Mouse (Mus musculus) midbrain, embryonic 15.5 days (tissue): ENCODE data around the gene Cinp. TPM values are rescaled to one million over a fixed set of nuclear protein-coding genes. Genes with fewer than 3 reads are reported as not detected.

Experiments used
- ATAC-seq: fragments of 200-750 bp; cut with Nextera tagmentation; replicated peaks from 2 replicates; pipeline ENCODE4 v1.8.0; 2017; ENCODE audit warnings: moderate TSS enrichment
- H3K27ac ChIP-seq: fragments of 300-500 bp; sonication (generic); 2 replicates; pipeline ENCODE4 v1.5.1; 2015; ENCODE audit warnings: mild to moderate bottlenecking, inconsistent platforms
- H3K27me3 ChIP-seq: fragments of 300-500 bp; sonication (generic); replicated peaks from 2 replicates; pipeline ENCODE4 v1.6.1; 2015; ENCODE audit warnings: inconsistent platforms
- H3K36me3 ChIP-seq: fragments of 300-500 bp; sonication (generic); replicated peaks from 2 replicates; pipeline ENCODE4 v1.6.1; 2015; ENCODE audit warnings: inconsistent platforms
- H3K4me1 ChIP-seq: fragments of 300-500 bp; sonication (generic); 2 replicates; pipeline ENCODE4 v1.6.1; 2015; ENCODE audit warnings: inconsistent platforms
- H3K4me2 ChIP-seq: fragments of 300-500 bp; sonication (generic); 2 replicates; pipeline ENCODE4 v1.6.1; 2015; ENCODE audit warnings: inconsistent platforms, mild to moderate bottlenecking, moderate library complexity
- H3K4me3 ChIP-seq: fragments of 300-500 bp; sonication (generic); 2 replicates; pipeline ENCODE4 v1.5.1; 2015; ENCODE audit warnings: mild to moderate bottlenecking, inconsistent platforms
- H3K9ac ChIP-seq: fragments of 300-500 bp; sonication (generic); 2 replicates; pipeline ENCODE4 v1.6.1; 2015; ENCODE audit warnings: mild to moderate bottlenecking, inconsistent platforms
- H3K9me3 ChIP-seq: fragments of 300-500 bp; sonication (generic); 2 replicates; pipeline ENCODE4 v1.6.1; 2016; ENCODE audit warnings: inconsistent platforms
- WGBS: fragments of 180-500 bp; shearing (Covaris S2); methylation state at CpG from one replicate; pipeline ENCODE4 v1.1.7; 2015; ENCODE audit warnings: mixed read lengths; 5-methylcytosine and 5-hydroxymethylcytosine counted together
- polyA plus RNA-seq: library from polyadenylated mRNA; unstranded; fragments of >200 nt; fragmentation: Nextera tagmentation; extraction: Ambion mirVana; gene quantifications from 2 replicates; pipeline ENCODE4 v1.2.1, GENCODE M21; 2015

The Cinp gene
- polyA plus RNA-seq, 1 experiment from 2014 or later, result 76.3 TPM

GRCm38 (mm10) chr12:110857196-110857595, 31.7 kb downstream of the Cinp start:
- Histone ChIP-seq H3K9me3 (no peaks in the 10 kb centered on the region), H3K4me1 (peaks cover 4% of the 10 kb centered on the region; the same call in 1 of the 2 replicates), H3K9ac (no peak overlapping the region), H3K27me3 (no peaks in the 10 kb centered on the region), H3K27ac (no peak overlapping the region), H3K4me2 (no peak overlapping the region), H3K4me3 (no peak overlapping the region), H3K36me3 (no peaks in the 10 kb centered on the region)
- ATAC-seq, result no peak
- WGBS, result 91% methylated on average over 7 of the region's 7 CpGs

- H3K9ac ChIP-seq, result no peak overlapping the region
- peaks cover 10% of the 10 kb centered on the region for H3K4me1 ChIP-seq
- 88% methylated on average over 32 of the region's 32 CpGs for WGBS
- H3K27me3 ChIP-seq, result no peaks in the 10 kb centered on the region
- ATAC-seq, result no peak
- H3K36me3 ChIP-seq, result no peaks in the 10 kb centered on the region
- H3K9me3 ChIP-seq, result no peaks in the 10 kb centered on the region
- no peak overlapping the region for H3K4me3 ChIP-seq
- H3K27ac ChIP-seq, result no peak overlapping the region
- no peak overlapping the region for H3K4me2 ChIP-seq
Observed at GRCm38 (mm10) chr12:110854786-110855737, 33.9 kb downstream of the Cinp start.

- no peaks in the 10 kb centered on the region for H3K27me3 ChIP-seq
- no peak overlapping the region for H3K4me3 ChIP-seq
- H3K9me3 ChIP-seq, result no peaks in the 10 kb centered on the region
- H3K4me2 ChIP-seq, result no peak overlapping the region
- no peak overlapping the region for H3K9ac ChIP-seq
- ATAC-seq, result no peak
- H3K27ac ChIP-seq, result no peak overlapping the region
- H3K4me1 ChIP-seq, result peaks cover 14% of the 10 kb centered on the region
- WGBS, result 93% methylated on average over 1 of the region's 1 CpGs
- H3K36me3 ChIP-seq, result no peaks in the 10 kb centered on the region
Observed at GRCm38 (mm10) chr12:110851923-110852322, 37.0 kb downstream of the Cinp start.

- Histone ChIP-seq H3K9ac (no peak overlapping the region), H3K4me1 (peaks cover 14% of the 10 kb centered on the region), H3K27me3 (peaks cover 5% of the 10 kb centered on the region), H3K4me2 (0 out of 2 replicates have a peak overlapping the region, but pooled peaks have one; percentile 59), H3K4me3 (peak overlapping the region; percentile 84; the same call in 1 of the 2 replicates), H3K36me3 (no peaks in the 10 kb centered on the region), H3K9me3 (no peaks in the 10 kb centered on the region), H3K27ac (no peak overlapping the region)
- 80% methylated on average over 12 of the region's 12 CpGs for WGBS
- ATAC-seq, result no peak
Observed at GRCm38 (mm10) chr12:110851414-110851813, 37.5 kb downstream of the Cinp start.

- Histone ChIP-seq H3K9ac (peak overlapping the region; percentile 83), H3K4me2 (peak overlapping the region; percentile 59), H3K27ac (no peak overlapping the region), H3K27me3 (peaks cover 10% of the 10 kb centered on the region), H3K4me3 (peak overlapping the region; percentile 84), H3K9me3 (no peaks in the 10 kb centered on the region), H3K36me3 (no peaks in the 10 kb centered on the region), H3K4me1 (peaks cover 16% of the 10 kb centered on the region)
- ATAC-seq, result no peak
- 23% methylated on average over 9 of the region's 9 CpGs for WGBS
Observed at GRCm38 (mm10) chr12:110850929-110851256, 38.1 kb downstream of the Cinp start.

- WGBS, result under 1% methylated on average over 87 of the region's 89 CpGs
Observed at GRCm38 (mm10) chr12:110850010-110850928, 38.7 kb downstream of the Cinp start, which contains the start of gene Zfp839. Gene Zfp839, plus strand, starts transcription at chr12:110850253.

GRCm38 (mm10) chr12:110846191-110846765, 42.7 kb downstream of the Cinp start:
- no peak for ATAC-seq
- Histone ChIP-seq H3K27ac (no peak overlapping the region), H3K36me3 (no peaks in the 10 kb centered on the region), H3K4me1 (peaks cover 38% of the 10 kb centered on the region), H3K4me2 (peak overlapping the region; percentile 53; the same call in 1 of the 2 replicates), H3K27me3 (peaks cover 31% of the 10 kb centered on the region), H3K9me3 (no peaks in the 10 kb centered on the region), H3K9ac (no peak overlapping the region), H3K4me3 (0 out of 2 replicates have a peak overlapping the region, but pooled peaks have one; percentile 33)
- 60% methylated on average over 6 of the region's 6 CpGs for WGBS

More at GRCm38 (mm10) chr12:110850010-110850928, 38.7 kb downstream of the Cinp start, which contains the start of gene Zfp839:
- peak within 1 kb of the TSS; percentile 6 for H3K27ac ChIP-seq
- peak within 1 kb of the TSS; percentile 59 for H3K4me2 ChIP-seq
- peaks cover 15% of the 10 kb centered on the region for H3K27me3 ChIP-seq
- H3K4me3 ChIP-seq, result peak within 1 kb of the TSS; percentile 84
- H3K36me3 ChIP-seq, result no peaks in the 10 kb centered on the region
- peaks cover 23% of the 10 kb centered on the region for H3K4me1 ChIP-seq
- H3K9ac ChIP-seq, result peak within 1 kb of the TSS; percentile 83
- peak; percentile 85 for ATAC-seq
- H3K9me3 ChIP-seq, result no peaks in the 10 kb centered on the region

GRCm38 (mm10) chr12:110845131-110845880, 43.6 kb downstream of the Cinp start:
- peak; percentile 48; the same call in 1 of the 2 replicates for ATAC-seq
- Histone ChIP-seq H3K27me3 (peaks cover 31% of the 10 kb centered on the region), H3K4me2 (peak overlapping the region; percentile 53), H3K9ac (no peak overlapping the region; the same call in 1 of the 2 replicates), H3K36me3 (no peaks in the 10 kb centered on the region), H3K4me3 (peak overlapping the region; percentile 33), H3K27ac (no peak overlapping the region), H3K9me3 (no peaks in the 10 kb centered on the region), H3K4me1 (peaks cover 31% of the 10 kb centered on the region)
- WGBS, result under 1% methylated on average over 36 of the region's 36 CpGs

- H3K4me1 ChIP-seq, result peaks cover 36% of the 10 kb centered on the region
- H3K27ac ChIP-seq, result no peak overlapping the region
- H3K9ac ChIP-seq, result peak overlapping the region; percentile 32; the same call in 1 of the 2 replicates
- peak overlapping the region; percentile 33 for H3K4me3 ChIP-seq
- no peaks in the 10 kb centered on the region for H3K36me3 ChIP-seq
- H3K4me2 ChIP-seq, result peak overlapping the region; percentile 53
- H3K27me3 ChIP-seq, result peaks cover 31% of the 10 kb centered on the region
- WGBS, result 1% methylated on average over 42 of the region's 42 CpGs
- no peaks in the 10 kb centered on the region for H3K9me3 ChIP-seq
- ATAC-seq, result no peak
Observed at GRCm38 (mm10) chr12:110844227-110845130, 44.5 kb downstream of the Cinp start.

- H3K36me3 ChIP-seq, result no peaks in the 10 kb centered on the region
- H3K9me3 ChIP-seq, result no peaks in the 10 kb centered on the region
- H3K4me2 ChIP-seq, result peak overlapping the region; percentile 53
- H3K27me3 ChIP-seq, result peaks cover 31% of the 10 kb centered on the region
- H3K4me3 ChIP-seq, result peak overlapping the region; percentile 33
- peak overlapping the region; percentile 32; the same call in 1 of the 2 replicates for H3K9ac ChIP-seq
- no peak overlapping the region for H3K27ac ChIP-seq
- peaks cover 35% of the 10 kb centered on the region for H3K4me1 ChIP-seq
- ATAC-seq, result no peak
- 19% methylated on average over 32 of the region's 32 CpGs for WGBS
Observed at GRCm38 (mm10) chr12:110843194-110844048, 45.5 kb downstream of the Cinp start.
